Mouse (Mus musculus): ENCODE measurements at regions not wholly inside any gene's neighbourhood (a gene's known extent, or its start where the extent isn't known, plus 50 kb on each side); places are given as distances from the start of the nearest gene placed in this dataset.

DNA sequence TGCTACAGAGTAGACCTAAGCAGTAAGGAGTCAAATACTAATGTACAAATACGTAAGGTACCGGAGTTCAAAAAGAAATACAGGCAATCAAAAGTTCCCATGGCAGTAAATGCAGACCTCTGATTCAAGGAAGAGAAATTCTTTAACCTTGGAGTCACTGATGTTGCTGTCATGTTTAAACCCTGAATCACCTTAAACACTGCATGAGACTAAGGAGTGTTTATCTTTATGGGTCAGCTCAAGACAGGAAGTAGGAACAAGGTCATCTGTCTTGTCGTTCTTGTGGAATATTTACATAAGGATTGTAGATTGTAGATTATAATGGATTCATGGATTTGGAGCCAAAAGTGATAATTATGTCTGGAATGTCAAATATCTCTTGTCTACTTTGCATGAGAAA, 1708.7 kb upstream of the Slc10a2 start:
- no peak overlapping the region for H3K4me3 ChIP-seq (ENCODE audit: low read depth, low read length)
- no peak overlapping the region for H3K4me2 ChIP-seq (replicated peaks; ENCODE audit: low read depth, low read length)
- no peaks in the 10 kb centered on the region for H3K4me1 ChIP-seq (replicated peaks; ENCODE audit: control insufficient read depth, insufficient read depth, low read length)
- no peak overlapping the region for H3K9ac ChIP-seq (ENCODE audit: low read depth, low read length)
- H3K36me3 ChIP-seq (ENCODE audit: control insufficient read depth, insufficient read depth, low read length) = no peaks in the 10 kb centered on the region
- H3K27ac ChIP-seq (ENCODE audit: low read depth, low read length) = no peak overlapping the region
- no peak for ATAC-seq (ENCODE audit: low FRiP score)
- H3K9me3 ChIP-seq (ENCODE audit: control insufficient read depth, low read length) = no peaks in the 10 kb centered on the region
- H3K27me3 ChIP-seq (ENCODE audit: control insufficient read depth, insufficient read depth, low read length) = no peaks in the 10 kb centered on the region
- 75% methylated on average over 3 of the region's 3 CpGs for WGBS
- no peak for DNase-seq (ENCODE audit: low spot score)

DNA sequence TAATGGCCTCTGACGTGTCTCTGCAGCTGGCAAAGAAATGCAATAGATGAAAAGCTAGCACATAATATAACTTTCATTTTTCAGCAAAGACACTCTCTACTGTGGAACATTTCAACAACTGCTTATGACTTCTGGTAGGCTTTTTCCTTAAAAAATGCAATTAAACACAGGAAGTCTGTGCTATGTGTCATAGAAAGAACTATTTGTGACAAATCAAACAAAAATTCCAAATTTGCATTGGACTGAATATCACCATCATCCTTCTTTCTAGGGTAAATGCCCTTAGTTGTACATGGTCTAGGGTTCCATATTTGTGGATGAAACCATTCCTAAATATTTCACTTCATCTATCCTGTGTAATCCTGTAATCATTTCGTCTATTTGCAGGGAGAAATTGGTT, 1702.0 kb upstream of the Slc10a2 start:
- Histone ChIP-seq H3K36me3 (ENCODE audit: control insufficient read depth, insufficient read depth, low read length) (no peaks in the 10 kb centered on the region), H3K9ac (ENCODE audit: low read depth, low read length) (no peak overlapping the region), H3K4me3 (ENCODE audit: low read depth, low read length) (no peak overlapping the region), H3K27me3 (ENCODE audit: control insufficient read depth, insufficient read depth, low read length) (no peaks in the 10 kb centered on the region), H3K27ac (ENCODE audit: low read depth, low read length) (no peak overlapping the region), H3K9me3 (ENCODE audit: control insufficient read depth, low read length) (no peaks in the 10 kb centered on the region), H3K4me1 (replicated peaks; ENCODE audit: control insufficient read depth, insufficient read depth, low read length) (no peaks in the 10 kb centered on the region), H3K4me2 (replicated peaks; ENCODE audit: low read depth, low read length) (no peak overlapping the region)
- ATAC-seq (ENCODE audit: low FRiP score) = no peak
- no peak for DNase-seq (ENCODE audit: low spot score)
- WGBS = 61% methylated on average over 2 of the region's 2 CpGs

DNA sequence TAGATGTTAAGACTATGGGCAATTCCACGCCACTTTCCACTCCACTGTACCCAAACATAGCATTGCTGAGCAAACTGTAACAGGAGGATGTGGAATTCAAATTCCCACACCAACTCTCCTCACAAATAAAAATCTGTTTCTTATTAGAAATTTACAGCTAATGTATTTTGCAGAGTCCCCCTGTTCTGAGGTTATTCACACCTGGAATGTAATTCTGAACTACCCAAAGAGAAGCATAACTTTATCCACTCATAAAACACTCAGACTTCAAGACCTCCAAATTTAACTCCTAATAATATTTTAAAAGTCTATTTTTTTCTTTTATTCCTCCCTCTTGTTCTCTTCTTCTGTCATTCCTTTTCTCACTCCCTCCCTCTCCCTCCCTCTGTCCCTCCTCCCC, 1698.0 kb upstream of the Slc10a2 start:
- Histone ChIP-seq H3K4me3 (ENCODE audit: low read depth, low read length) (no peak overlapping the region), H3K27me3 (ENCODE audit: control insufficient read depth, insufficient read depth, low read length) (no peaks in the 10 kb centered on the region), H3K4me2 (replicated peaks; ENCODE audit: low read depth, low read length) (no peak overlapping the region), H3K36me3 (ENCODE audit: control insufficient read depth, insufficient read depth, low read length) (no peaks in the 10 kb centered on the region), H3K4me1 (replicated peaks; ENCODE audit: control insufficient read depth, insufficient read depth, low read length) (no peaks in the 10 kb centered on the region), H3K27ac (ENCODE audit: low read depth, low read length) (no peak overlapping the region), H3K9me3 (ENCODE audit: control insufficient read depth, low read length) (no peaks in the 10 kb centered on the region), H3K9ac (ENCODE audit: low read depth, low read length) (no peak overlapping the region)
- ATAC-seq (ENCODE audit: low FRiP score) = no peak
- 93% methylated on average over 1 of the region's 1 CpGs for WGBS
- no peak for DNase-seq (ENCODE audit: low spot score)

DNA sequence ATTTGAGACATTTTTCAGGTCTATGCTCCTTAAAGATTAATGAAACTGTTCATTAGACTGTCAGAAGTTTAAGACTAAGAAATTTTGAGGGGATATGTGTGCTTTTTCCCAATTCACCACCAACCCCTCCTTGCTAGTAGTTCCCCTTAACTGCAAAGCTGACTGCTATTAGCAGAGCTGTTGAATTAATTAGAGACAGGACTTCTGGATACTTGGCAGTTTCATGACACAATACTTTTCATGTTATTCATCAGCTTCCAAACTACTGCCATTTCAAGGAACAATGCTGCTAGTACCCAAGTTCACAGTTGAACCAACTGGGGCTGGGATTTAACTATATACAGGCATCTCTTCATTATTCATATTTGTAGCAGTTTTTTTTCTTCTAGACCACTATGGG, 1695.9 kb upstream of the Slc10a2 start:
- DNase-seq (ENCODE audit: low spot score) (no peak), ATAC-seq (ENCODE audit: low FRiP score) (no peak)
- Histone ChIP-seq H3K4me2 (replicated peaks; ENCODE audit: low read depth, low read length) (no peak overlapping the region), H3K27me3 (ENCODE audit: control insufficient read depth, insufficient read depth, low read length) (no peaks in the 10 kb centered on the region), H3K9me3 (ENCODE audit: control insufficient read depth, low read length) (no peaks in the 10 kb centered on the region), H3K4me3 (ENCODE audit: low read depth, low read length) (no peak overlapping the region), H3K27ac (ENCODE audit: low read depth, low read length) (no peak overlapping the region), H3K4me1 (replicated peaks; ENCODE audit: control insufficient read depth, insufficient read depth, low read length) (no peaks in the 10 kb centered on the region), H3K36me3 (ENCODE audit: control insufficient read depth, insufficient read depth, low read length) (no peaks in the 10 kb centered on the region), H3K9ac (ENCODE audit: low read depth, low read length) (no peak overlapping the region)

DNA sequence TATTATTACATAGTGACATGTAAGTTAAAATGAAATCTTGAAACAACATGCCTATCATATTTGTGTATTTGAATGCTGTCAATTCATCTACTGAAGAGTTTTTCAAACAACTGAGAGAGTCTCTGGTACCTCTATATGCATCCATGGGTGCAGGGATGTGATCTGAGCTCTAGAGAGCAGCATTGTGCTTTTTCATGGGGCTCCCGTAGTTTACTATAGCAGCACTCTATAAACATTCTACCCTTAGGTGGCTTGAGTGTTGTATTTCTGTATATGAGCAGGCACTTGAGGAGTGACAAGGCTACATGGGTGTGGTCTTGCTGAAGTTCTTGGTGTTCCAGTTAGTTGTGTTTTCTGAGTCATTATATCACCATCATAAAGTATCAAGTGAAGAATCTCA, 1683.9 kb upstream of the Slc10a2 start:
- no peak overlapping the region for H3K27ac ChIP-seq (ENCODE audit: low read depth, low read length)
- ATAC-seq (ENCODE audit: low FRiP score) (no peak), DNase-seq (ENCODE audit: low spot score) (no peak)
- no peak overlapping the region for H3K4me3 ChIP-seq (ENCODE audit: low read depth, low read length)
- H3K9me3 ChIP-seq (ENCODE audit: control insufficient read depth, low read length) = no peaks in the 10 kb centered on the region
- H3K4me2 ChIP-seq (replicated peaks; ENCODE audit: low read depth, low read length) = no peak overlapping the region
- 73% methylated on average over 1 of the region's 1 CpGs for WGBS
- H3K27me3 ChIP-seq (ENCODE audit: control insufficient read depth, insufficient read depth, low read length) = no peaks in the 10 kb centered on the region
- no peaks in the 10 kb centered on the region for H3K4me1 ChIP-seq (replicated peaks; ENCODE audit: control insufficient read depth, insufficient read depth, low read length)
- no peaks in the 10 kb centered on the region for H3K36me3 ChIP-seq (ENCODE audit: control insufficient read depth, insufficient read depth, low read length)
- no peak overlapping the region for H3K9ac ChIP-seq (ENCODE audit: low read depth, low read length)

DNA sequence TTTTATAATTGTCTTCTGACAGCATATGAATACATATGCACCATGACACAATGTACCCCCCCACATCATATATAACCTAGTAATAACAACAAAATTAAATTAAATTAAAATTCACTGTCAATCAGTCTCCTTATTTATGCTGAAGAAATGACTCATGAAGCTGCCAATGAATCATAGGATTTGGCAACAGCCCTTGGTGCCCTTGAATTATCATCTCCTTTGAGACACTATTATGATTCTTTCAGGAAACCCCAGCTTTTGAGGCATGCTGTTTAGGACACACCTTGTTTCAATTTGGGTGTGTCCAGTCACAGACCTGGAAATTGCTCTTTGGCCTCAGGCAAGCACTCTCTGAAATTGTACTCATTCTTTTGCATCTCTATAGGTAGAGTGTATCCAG, 1675.8 kb upstream of the Slc10a2 start:
- no peak for ATAC-seq (ENCODE audit: low FRiP score)
- no peak overlapping the region for H3K4me3 ChIP-seq (ENCODE audit: low read depth, low read length)

DNA sequence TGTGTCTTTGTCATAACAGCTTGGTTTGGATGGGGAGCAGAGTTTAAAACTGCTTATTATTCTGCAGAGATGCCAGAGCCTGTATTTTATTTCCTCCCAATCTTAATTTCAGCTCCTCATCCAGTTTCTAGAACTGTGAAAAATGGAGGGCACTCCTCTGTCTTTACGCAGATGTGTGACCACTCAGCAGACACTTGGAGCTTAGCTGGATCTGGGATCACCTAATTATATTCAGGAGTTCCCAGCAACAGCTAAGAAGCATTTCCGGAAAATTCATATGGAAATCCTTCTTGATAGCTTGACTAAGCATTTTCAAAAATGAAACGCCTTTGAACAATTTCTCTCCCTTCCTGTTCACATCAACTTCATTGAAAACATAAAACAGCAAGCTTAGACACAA, 1670.0 kb upstream of the Slc10a2 start:
- no peak overlapping the region for H3K4me2 ChIP-seq (replicated peaks; ENCODE audit: low read depth, low read length)
- H3K9ac ChIP-seq (ENCODE audit: low read depth, low read length) = no peak overlapping the region
- no peaks in the 10 kb centered on the region for H3K9me3 ChIP-seq (ENCODE audit: control insufficient read depth, low read length)
- H3K4me1 ChIP-seq (replicated peaks; ENCODE audit: control insufficient read depth, insufficient read depth, low read length) = no peaks in the 10 kb centered on the region
- ATAC-seq (ENCODE audit: low FRiP score) = no peak
- WGBS = 84% methylated on average over 3 of the region's 3 CpGs
- no peak overlapping the region for H3K4me3 ChIP-seq (ENCODE audit: low read depth, low read length)
- H3K36me3 ChIP-seq (ENCODE audit: control insufficient read depth, insufficient read depth, low read length) = no peaks in the 10 kb centered on the region
- no peaks in the 10 kb centered on the region for H3K27me3 ChIP-seq (ENCODE audit: control insufficient read depth, insufficient read depth, low read length)
- no peak for DNase-seq (ENCODE audit: low spot score)
- no peak overlapping the region for H3K27ac ChIP-seq (ENCODE audit: low read depth, low read length)

More for the DNA sequence above, 1675.8 kb upstream of the Slc10a2 start:
- H3K9ac ChIP-seq (ENCODE audit: low read depth, low read length) = no peak overlapping the region
- no peaks in the 10 kb centered on the region for H3K4me1 ChIP-seq (replicated peaks; ENCODE audit: control insufficient read depth, insufficient read depth, low read length)
- H3K27ac ChIP-seq (ENCODE audit: low read depth, low read length) = no peak overlapping the region
- no peaks in the 10 kb centered on the region for H3K27me3 ChIP-seq (ENCODE audit: control insufficient read depth, insufficient read depth, low read length)
- no peaks in the 10 kb centered on the region for H3K36me3 ChIP-seq (ENCODE audit: control insufficient read depth, insufficient read depth, low read length)
- H3K4me2 ChIP-seq (replicated peaks; ENCODE audit: low read depth, low read length) = no peak overlapping the region
- no peak for DNase-seq (ENCODE audit: low spot score)
- H3K9me3 ChIP-seq (ENCODE audit: control insufficient read depth, low read length) = no peaks in the 10 kb centered on the region

DNA sequence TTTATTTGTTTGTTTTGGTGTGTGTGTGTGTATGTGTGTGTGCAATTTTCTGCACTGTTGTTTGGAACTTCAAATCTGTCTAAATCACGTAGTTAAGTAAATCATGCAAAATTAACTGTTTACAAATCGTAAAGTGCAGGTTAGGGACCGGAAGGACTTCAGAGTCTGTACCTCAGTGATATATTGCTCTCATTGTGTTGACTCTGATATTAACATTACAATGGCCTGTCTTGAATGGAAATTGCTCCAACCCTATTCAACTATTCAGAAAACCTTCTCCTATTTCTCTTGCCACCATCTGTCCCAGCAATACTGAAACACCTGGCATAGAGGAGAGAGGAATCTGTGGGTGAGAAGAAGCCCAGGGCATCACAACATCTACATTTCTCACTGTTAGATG, 1624.4 kb upstream of the Slc10a2 start:
- Histone ChIP-seq H3K4me3 (ENCODE audit: low read depth, low read length) (no peak overlapping the region), H3K27ac (ENCODE audit: low read depth, low read length) (no peak overlapping the region), H3K4me1 (replicated peaks; ENCODE audit: control insufficient read depth, insufficient read depth, low read length) (no peaks in the 10 kb centered on the region), H3K36me3 (ENCODE audit: control insufficient read depth, insufficient read depth, low read length) (no peaks in the 10 kb centered on the region), H3K9ac (ENCODE audit: low read depth, low read length) (no peak overlapping the region), H3K27me3 (ENCODE audit: control insufficient read depth, insufficient read depth, low read length) (no peaks in the 10 kb centered on the region), H3K4me2 (replicated peaks; ENCODE audit: low read depth, low read length) (no peak overlapping the region), H3K9me3 (ENCODE audit: control insufficient read depth, low read length) (no peaks in the 10 kb centered on the region)
- peak; percentile 72 for ATAC-seq (ENCODE audit: low FRiP score)
- peak; percentile 12 for DNase-seq (ENCODE audit: low spot score)
- WGBS = 40% methylated on average over 3 of the region's 3 CpGs

DNA sequence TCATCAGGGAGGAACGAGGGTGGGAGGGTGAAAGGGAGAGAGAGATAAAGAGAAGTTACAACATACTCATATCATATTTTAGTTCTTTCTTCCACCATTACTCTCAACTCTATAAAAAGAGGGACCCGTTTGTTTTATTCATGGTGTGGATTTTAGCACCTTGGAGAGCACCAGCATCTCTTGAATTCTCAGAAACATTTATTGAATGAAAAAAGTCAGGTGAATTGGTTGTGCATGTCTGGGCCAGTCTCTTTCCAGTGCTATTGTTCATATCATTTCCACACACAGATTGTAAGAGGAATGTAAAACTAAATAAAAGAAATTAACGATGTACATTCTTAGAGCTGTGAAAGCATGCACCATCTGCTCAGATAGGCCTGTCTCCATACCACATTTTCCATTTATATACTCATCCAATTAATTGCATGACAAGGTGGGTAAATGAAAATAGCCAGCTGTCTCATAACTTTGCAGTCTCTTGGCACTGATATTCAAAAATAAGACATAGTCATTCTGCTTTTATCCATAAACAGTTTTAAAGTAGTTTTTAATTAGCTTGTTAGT, 1603.8 kb upstream of the Slc10a2 start:
- Histone ChIP-seq H3K4me3 (ENCODE audit: low read depth, low read length) (no peak overlapping the region), H3K9me3 (ENCODE audit: control insufficient read depth, low read length) (no peaks in the 10 kb centered on the region), H3K36me3 (ENCODE audit: control insufficient read depth, insufficient read depth, low read length) (no peaks in the 10 kb centered on the region), H3K4me1 (replicated peaks; ENCODE audit: control insufficient read depth, insufficient read depth, low read length) (no peaks in the 10 kb centered on the region), H3K4me2 (replicated peaks; ENCODE audit: low read depth, low read length) (no peak overlapping the region), H3K27me3 (ENCODE audit: control insufficient read depth, insufficient read depth, low read length) (no peaks in the 10 kb centered on the region), H3K27ac (ENCODE audit: low read depth, low read length) (no peak overlapping the region), H3K9ac (ENCODE audit: low read depth, low read length) (no peak overlapping the region)
- WGBS = 76% methylated on average over 3 of the region's 3 CpGs
- ATAC-seq (ENCODE audit: low FRiP score) = no peak
- DNase-seq (ENCODE audit: low spot score) = peak; percentile 14

Measured in hindbrain, embryonic 11.5 days (tissue).